Mouse (Mus musculus) thymus, postnatal 0 days (tissue): ENCODE results near the gene Slc25a26. TPM values are rescaled to one million over a fixed set of nuclear protein-coding genes. Genes with fewer than 3 reads are reported as not detected.

Experiments
- DNase-seq: peaks from one replicate; pipeline ENCODE4 v3.0.0-alpha.2; 2015; ENCODE audit warnings: low spot score
- polyA plus RNA-seq: library from polyadenylated mRNA; unstranded; fragments of >200 nt; fragmentation: Nextera tagmentation; extraction: Ambion mirVana; gene quantifications from 2 replicates; pipeline ENCODE4 v1.2.1, GENCODE M21; 2015

Slc25a26 gene
- polyA plus RNA-seq: 8.0 and 9.3 TPM in 2 replicates

DNA sequence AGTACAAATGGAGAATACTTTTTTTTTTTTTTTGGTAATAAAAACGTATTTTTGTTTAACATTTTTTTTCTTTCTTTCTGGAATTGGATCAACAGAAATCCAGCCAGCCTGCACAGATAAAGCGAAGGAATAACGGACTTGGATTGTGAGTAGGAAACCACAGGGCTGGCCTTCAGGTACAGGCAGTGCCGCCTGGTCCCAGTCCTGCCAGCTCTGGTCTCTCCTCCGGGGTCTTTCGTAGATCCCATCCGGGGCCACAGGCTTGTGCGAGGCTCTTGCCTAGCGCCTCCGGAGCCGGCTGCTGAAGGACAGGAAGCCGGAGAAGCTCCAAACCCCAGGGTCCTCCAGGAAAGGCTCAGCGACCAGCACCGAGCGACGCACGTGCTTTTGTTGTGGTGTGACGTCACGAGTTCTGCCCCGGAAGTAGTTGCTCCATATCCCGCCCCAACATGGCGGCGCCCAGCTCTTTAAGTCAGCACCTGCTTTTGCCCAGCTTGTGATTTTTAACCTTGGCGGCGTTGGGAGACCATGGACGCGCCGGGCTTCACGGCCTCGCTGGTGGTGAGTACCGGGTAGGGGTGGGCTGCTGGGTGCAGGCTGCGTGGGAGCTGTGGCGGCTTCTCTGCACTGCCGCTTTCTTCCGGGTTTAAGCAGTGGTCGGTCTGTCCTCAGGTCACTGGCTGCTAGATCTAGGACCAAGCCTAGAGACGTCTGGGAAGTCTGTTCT is at the start of gene Slc25a26:
Gene Slc25a26, plus strand, starts transcription at position 435 of the 727 bp plus-strand sequence.
- peak; percentile 89 for DNase-seq

DNA sequence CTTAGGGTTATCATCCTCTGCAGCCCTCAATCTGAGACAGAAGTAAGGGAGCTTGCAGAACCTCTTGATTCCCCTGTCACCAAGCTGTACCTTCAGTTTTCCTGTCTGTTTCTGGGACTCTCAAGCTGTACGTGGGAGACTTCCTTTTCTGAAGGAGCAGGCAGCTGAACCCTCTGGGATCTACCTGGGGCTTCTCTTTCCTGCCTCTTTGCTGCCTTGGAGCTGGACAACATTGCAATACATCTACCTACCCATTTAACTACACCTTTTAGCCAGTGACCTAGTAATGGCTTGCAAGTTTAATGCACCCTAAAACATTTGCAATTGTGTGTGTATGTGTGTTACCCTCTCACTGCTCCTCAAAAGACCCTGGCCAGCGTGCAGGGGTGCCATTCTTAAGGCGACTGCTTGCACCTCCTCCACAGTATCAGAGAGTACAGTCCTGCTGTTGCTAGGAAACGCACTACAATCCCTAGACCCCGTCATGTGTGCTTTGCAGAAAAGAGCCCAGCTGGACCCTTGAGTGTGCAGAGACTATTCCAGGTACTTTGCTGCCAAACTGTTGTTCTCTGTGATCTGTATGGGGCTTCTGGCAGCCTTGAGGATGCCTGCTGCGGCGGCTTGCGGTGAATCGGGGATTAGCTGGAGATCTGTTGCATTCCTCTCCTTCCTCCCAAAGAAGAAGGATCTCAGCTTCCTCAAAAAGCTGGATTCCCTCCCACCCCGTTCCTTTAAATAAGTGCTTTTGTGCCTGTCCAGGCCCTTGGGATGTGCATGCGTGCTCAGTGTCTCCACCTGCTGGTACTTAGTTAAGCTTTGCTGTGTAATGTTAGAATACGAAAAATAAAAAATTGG is 35.9 kb upstream of the Slc25a26 start:
- DNase-seq: peak; percentile 13

DNA sequence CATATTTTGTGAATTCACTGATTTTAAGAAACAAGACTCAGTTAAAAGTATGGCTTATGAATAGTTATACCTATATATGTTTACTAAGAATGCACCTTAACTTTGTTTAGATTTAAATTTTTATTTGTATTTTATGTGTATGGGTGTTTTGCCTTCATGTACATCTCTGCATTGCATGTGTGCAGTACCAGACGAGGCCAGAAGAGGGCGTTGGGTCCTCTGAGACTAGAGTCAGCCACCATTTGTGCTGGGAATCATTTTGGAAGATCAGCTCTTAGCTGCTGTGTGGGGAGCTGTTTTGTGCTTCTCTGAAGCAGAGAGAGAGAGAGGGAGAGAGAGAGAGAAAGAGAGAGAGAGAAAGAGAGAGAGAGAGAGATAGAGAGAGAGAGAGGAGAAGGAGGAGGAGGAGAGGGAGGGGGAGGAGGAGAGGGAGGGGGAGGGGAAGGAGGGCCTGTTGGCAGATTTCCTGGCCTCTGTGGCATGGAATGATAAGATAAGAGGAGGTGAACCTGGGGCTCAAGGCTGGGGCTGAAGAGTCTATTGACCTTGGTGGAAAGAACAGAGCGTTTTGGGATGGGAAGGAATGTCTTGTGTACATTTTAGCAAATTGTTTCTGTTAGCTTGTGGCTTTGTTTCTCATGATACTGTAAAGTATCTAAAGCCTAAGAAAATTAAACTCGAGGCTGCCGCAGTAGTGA is 33.5 kb upstream of the Slc25a26 start:
- DNase-seq: peak; percentile 15

DNA sequence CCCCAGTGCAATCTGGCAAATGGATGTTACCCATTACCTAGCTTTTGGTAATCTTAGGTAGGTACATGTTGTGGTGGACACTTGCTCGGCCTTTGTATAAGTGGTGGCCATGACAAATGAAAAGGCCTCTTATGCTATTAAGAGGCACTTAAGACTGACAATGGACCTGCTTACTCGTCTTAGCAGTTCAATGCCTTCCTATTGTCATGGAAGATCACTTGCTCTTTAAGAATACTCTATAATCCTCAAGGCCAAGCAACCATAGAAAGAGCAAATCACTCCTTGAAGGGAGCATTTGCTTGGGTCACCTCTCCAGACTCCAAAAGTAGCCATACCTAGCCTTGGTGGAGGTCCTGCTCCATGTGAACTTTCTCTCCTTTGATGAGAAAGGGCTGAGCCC is 7.4 kb upstream of the Slc25a26 start:
- DNase-seq: no peak

DNA sequence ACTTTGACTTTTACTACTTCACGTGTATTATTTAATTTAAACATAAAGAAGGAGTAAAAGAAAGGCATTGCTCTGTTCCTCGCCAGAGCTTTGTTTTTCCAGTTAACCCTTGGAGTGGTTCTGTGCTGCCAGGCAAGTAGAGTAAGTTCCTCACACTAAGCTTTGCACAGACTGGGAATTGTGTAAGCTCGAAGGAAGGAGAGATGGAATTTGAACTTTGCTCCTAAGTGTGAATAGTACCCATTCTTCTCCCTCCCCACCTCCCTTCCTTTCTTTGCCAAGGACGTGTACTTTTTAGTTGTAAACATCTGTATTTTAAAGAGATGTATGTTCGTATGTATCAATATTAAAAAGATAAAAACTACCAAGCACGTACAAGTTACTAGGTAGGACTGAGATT is 3.8 kb downstream of the Slc25a26 start:
- DNase-seq: no peak

DNA sequence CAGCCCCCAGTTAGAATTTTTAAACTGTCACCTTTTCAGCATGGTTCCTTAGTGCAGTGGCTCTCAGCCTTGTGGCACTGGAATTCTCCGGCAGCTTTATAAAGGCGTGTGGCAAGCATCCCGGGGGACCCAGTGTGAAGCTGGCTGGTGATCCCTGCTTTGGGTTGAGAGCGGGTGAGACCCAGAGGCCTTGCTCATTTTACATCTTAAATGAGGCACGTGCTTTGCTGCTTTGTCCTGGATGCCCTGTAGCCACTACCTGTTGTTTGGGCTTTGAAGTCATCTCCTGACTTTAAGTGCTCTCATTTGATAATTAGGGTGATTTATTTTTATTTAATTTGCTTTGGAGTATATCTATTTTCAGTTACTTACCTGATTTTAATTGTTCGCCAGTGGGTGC is 7.8 kb downstream of the Slc25a26 start:
- no peak for DNase-seq

DNA sequence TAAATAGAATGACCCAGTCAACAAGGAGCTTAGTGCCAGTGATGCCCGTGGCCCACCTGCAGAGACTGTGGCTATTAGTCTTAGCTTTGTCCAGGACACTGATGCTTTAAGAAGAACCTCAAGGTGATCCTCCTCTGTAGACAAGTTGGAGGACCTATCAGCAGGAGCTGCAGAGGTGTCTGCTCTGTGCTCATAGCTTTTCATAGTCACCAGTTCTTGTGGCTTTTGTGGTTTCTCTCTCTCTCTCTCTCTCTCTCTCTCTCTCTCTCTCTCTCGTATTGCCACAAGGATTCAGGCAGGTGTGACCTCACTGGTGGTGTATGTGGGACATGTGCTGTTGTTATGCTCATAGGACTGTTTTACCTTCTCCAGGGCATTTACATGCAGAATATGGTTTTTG is 8.7 kb downstream of the Slc25a26 start:
- DNase-seq: peak; percentile 68

DNA sequence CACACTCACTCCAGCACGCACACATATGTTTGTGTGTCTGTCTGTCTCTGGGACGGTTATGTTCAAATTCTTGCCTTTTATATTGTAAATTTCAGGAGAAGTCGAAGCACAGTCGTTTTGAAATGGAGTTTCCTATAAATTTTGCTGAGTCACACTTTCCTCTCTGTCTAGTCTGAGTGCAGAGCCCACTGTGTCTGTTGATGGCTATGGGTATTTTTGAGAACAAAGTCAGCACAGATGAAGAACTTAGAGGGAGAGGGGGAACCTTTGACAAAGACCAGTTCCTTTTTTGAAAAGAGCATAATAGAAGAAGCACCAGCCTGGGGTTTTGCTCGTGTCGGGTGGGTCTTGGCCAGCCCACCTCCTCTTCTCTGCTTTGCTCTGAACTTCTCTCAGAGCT is 9.1 kb downstream of the Slc25a26 start:
- DNase-seq: peak; percentile 68

DNA sequence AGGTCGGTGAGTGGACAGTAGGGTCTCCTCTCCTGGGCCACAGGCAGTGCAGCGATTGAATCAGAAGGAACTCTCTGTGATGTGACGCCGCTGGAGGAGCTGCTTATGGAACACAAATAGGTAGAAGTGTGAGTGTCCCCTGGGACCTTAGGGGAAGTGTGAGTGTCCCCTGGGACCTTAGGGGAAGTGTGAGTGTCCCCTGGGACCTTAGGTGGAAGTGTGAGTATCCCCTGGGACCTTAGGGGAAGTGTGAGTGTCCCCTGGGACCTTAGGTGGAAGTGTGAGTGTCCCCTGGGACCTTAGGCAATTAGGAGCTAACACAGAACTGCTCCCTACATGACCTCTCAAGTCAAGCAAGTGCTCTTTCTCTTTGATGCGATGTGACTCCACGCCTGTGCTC is 18.0 kb downstream of the Slc25a26 start:
- no peak for DNase-seq

DNA sequence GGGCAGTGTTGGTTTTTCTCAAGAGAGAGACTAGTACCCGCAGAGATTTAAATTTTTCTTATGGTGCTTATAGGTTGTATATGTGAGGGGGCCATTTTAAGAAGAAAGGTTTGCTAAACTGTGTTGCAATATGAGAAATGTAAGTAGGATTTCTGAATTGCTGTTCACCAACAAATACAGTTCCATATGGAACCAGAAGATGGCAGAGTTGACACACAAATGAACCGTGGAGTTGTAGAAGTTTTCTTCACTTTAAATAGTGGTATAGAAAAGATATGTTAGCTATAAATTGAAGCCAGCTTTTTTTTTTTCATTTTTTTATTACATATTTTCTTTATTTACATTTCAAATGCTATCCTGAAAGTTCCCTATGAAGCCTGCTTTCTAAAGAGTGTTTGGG is 24.2 kb downstream of the Slc25a26 start:
- DNase-seq: peak; percentile 56

DNA sequence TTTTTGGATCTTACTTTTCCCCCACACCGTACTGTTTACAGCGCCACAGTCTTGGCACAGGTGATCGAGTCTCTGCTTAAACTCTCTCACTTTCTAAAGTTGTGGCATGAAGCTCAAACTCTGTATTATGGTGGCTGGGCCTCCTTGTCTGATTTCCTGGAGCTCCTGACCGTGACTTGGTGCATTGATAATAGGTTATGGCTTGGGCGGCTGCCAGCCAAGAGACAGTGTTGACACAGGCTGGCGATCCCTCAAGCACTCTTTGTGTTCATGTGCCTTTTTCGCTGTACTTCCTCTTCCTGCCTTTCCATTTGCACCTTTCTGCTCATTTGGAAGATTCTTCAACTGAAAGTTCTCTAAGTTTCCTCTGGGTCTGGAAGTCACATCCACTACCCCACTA is 30.6 kb downstream of the Slc25a26 start:
- no peak for DNase-seq

DNA sequence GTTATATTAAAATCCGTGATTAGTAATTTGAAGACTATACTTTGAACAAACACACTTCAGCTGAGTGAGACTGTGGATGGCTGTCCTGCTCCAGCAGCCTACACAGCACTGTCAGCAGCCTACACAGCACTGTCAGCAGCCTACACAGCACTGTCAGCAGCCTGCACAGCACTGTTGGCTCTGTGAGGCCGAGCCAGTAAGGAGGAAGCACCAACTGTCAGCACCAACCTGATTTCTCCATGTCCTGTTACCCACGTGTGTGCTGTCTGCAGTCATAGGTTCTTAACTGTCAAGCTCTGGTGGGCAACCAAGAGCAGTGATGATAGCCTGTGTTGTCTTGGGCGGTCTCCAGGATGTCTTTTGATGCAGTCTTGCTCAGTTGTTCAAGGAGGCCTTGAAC is 32.0 kb downstream of the Slc25a26 start:
- DNase-seq: no peak

DNA sequence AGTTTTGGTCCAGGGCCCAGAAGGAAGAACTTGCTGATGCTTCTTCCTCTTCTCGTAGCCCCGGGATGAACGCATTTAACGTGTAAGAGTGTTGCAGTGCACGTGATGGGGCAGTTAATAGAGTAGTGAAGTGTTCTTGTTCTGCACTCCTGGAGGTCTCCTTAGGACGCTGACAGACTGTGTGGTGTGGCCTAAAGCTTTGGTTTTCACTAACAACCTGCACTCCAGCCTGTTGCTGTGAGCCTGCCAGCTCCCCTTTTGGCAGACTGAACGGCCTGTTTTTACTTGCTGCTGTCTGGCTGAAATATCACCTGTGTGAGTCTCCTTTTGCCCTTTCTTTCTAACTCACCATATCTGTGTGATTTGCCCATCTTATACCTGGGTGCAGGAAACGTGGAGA is 36.3 kb downstream of the Slc25a26 start:
- no peak for DNase-seq

DNA sequence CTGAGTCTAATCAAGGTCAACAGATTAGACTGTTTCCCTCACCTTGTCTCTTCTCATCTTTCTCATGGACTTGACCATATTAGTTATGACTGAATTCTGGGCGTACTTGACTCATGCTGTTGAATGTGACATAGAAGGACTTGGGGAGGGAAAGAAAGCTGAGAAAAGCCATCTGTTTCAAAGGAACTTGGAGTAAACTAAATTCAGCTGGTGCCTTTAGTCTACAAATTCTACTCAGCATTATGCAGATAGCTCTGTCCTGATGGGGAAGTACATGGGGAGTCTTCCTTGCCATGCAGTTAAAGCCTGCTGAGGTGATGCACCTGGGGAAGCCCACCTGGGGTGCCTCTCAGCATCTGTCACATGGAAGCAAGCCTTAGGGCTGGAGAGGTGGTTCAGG is 37.5 kb downstream of the Slc25a26 start:
- DNase-seq: no peak

DNA sequence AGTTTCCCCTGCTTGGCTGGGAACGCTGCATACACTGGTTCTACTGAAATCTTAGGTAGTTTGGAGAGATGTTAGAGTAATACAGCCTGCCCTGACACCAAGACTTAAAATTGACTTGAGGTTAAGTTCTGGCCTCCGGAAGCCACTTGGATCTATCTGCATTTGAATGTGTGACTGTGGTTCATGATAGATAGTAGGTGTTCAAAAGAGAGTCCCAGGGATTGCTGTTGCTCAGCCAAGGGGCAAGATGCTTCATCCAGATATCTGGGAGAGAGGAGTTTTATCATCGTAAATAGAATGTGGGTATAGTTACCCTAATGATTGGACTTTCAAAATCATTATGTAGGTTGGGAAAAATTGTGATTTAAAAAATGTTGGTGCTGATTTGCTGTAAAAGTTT is 40.0 kb downstream of the Slc25a26 start:
- DNase-seq: no peak

DNA sequence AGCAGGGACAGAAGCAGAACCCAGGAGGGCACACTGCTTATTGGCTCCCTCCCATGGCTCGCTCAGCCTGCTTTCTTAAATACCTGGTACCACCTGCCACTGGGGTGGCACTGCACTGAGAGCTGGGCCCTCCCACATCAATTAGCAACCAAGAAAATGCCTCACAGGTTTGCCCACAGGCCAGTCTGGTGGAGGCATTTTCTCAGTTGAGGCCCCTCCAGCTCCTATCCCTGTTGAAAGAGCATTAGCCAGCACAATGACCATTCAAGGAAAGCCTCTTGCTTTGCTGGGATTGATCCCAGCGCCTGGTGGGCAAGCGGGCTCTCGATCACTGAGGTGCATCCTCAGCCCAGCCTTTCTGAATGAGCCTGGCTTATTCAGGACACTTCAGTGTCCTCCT is 40.5 kb downstream of the Slc25a26 start:
- no peak for DNase-seq

DNA sequence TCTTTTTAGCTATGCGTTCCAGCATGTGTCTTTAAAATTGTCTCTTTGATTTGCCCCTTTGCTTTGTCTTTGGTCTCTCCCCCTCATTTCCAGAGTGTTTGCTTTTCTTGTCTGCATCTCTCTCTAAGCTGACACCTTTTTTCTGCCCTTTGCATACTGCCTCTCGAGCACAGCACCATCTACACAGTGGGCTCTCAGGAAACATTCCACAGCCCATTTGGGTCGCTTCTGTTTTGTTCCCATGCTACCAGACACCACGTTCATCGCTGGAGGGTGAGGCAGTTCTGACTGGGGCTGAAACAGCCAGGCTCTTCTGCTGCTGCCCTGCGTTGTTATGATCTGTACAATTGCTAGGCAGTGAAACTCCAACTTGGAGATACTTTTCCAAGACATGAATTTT is 41.0 kb downstream of the Slc25a26 start:
- DNase-seq: no peak

DNA sequence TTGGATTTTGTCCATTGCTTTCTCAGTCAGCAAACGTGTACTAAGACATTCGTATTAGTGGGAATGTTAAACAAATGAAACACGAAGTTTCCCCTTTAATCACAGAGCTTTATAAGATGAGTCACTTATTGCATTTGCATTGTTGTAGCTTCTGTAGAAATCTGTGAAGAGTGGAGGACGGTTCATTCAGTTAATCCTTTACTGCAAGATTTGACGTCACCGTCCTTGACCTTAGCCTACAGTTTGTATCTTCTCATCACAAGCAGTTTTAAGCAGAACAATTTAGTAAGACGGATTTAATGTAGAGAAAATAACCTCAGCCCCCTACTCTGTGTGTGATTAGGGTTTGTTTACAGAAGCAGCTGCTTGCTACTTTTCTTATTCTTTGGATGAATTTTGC is 41.7 kb downstream of the Slc25a26 start:
- no peak for DNase-seq

DNA sequence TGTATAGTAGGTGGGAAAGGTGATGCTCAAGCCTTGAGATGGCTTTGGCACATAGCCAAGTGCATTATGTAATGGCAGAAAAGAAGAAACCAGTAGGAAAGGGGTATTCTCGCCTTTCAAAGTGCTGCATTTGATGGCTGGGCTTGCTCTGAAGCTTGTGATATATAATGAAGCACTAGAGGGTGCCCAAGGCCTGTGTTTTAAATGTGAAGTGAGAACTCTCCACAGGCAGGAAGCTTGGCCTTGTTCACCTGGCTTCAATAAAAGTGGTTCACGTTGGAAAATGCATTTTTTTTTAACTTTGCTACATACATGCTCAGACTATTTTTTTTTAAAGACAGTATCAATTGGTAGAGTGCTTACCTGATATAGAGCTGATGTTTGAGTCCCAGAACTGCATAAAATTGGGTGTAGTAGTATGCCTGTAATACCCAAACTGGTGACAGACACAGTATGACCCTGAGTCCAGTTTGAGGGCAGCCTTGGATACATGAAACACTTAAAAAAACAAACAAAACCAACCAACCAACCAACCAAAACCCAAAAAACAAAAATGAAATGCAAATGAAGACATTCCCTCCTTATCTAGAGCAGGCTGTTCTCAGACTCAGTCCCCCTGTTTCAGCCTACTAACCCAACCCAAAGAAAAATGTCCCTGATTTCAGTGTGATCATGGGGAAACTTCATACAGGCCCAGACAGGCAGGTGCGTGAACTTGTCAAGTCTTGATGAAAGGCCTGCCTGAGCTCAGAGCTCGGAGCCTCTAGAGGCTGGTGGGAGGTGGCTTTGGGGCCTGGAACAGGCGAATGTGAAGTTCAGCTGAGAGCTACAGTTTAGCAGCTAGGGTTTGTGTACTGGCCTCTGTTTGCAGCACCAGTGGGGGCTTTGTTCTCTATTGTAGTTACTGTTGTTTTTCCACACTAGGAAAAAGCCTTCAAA is 44.0 kb downstream of the Slc25a26 start:
- peak; percentile 73 for DNase-seq

DNA sequence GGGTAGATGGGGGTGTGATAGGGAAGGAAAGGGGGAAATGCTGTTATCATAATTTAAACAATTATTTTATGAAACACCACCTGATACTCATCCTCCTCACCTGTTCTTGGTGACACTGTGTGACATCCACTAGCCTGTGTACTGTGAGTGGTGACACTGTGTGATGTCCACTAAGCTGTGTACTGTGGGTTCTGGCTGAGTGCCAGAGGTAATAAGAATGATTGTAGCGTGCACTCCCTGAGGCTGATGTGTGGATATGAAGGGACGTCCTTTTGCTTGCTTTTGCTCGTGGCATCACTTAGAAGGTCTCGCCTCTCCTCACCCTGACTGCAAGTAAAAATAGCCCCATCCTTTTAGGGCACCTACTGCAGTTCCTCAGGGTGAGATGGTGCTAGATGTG is 47.1 kb downstream of the Slc25a26 start:
- no peak for DNase-seq

DNA sequence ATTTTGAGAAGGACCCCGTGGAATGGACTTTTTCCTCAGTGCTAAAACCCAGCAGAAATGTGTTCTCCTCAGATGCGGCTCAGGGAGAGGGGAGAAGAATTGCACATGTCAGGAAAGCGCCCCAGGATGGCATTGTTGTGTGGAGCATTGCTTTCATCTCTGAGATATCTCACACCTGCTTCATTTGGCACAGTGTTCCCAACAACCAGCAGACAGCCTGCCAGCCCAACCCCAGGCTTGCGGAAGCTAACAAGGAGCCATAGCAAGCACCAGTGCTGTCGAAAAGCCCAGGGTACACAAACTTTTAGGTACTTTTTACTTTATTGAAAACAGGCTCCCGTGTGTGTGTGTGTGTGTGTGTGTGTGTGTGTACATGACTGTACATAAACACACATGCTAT is 50.2 kb downstream of the Slc25a26 start:
- no peak for DNase-seq
